Mouse (Mus musculus) G1E-ER4 (cell line): ENCODE data around the gene Gfra4. TPM values are rescaled to one million over a fixed set of nuclear protein-coding genes. Genes with fewer than 3 reads are reported as not detected.

Source experiments
- GATA1 ChIP-seq: IDR thresholded peaks from one replicate; pipeline ENCODE4 v1.8.0; 2012; ENCODE audit warnings: low read length, inconsistent platforms
- polyA plus RNA-seq: library from polyadenylated mRNA; stranded (reverse); fragments of >175 nt; gene quantifications from 2 replicates; pipeline ENCODE4 v1.2.3, GENCODE M21; 2012

The Gfra4 gene
- polyA plus RNA-seq: not detected in 2 replicates

DNA sequence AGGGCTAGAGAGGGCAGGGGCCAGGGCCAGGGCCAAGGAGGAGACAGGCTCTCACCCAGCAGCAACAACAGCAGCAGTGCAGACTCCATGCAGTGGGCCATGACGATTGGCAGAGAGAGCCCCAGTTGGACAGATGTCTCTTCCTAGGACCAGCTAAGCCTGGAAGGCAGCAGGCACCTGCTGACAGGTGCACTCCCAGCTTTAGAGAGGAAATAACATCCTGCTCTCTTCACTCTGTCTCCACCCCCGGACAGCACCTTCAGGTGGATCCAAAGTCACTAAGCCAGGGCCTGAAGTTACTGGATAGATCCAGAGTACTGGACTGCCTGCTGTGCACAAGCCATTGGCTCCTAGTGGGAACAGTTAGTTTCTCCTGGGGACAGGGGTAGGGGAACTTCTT, at the start of gene Gfra4:
TSS of gene Gfra4 (minus strand) at position 101 of the 400 bp plus-strand sequence.
- no peak for TF ChIP-seq GATA1

DNA sequence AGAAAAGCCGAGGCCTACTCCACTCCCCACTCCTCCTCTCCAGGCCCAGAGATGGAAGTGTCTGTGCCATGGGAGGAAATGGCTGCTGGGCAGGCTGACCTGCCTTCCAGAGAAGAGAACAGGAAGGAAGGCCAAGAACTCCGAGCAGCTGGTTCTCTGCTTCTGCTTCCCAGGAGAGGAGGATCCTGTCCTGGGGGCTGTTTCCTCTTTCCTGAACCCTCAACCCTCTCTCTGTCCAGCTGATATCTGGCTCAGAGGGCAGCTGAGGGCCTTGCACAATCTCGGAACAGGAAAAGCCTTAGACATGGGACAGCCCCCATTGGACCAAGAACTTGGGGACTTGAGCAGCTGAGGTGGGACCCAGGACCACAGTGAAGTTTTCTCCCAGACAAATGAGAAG, 48.0 kb upstream of the Gfra4 start:
- no peak for TF ChIP-seq GATA1

DNA sequence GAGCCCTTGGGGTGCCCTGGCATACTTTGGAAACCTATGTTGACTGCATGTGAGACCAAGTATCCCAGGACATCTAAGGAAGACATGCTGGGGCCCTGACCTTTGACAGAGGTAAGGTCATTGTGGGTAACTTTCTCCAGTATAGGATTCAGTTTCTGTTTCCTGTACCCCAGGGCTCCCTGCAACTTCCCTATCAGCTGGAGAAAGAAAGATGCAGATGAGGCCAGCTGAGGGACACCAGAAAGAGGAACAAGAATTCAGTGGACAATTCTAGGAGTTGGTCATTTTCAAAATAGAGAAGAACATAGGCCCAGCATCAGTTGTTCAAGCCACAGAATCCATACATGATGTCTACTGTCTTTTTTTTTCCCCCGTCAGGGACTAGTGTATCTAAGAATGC, 46.7 kb upstream of the Gfra4 start:
- no peak for TF ChIP-seq GATA1

DNA sequence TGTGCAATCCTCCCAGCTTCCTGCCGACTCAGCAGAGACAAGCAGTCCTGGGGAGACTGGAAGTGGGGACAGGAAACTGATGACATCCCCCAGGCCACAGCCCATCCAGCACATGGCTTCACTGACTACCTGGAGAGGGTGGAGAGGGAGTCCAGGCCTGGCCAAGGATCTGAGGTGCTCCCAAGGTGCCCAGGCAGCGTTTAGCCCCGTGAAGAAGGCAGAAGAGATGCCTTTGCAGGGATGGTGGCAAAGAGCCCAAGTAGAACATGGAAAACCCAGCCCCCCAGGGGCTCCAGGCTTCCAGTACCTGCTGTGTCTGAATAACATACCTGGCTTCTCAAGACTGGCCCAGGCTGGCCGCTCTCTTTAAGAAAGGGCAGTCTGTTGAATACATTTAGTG, 45.7 kb upstream of the Gfra4 start:
- TF ChIP-seq GATA1: no peak

DNA sequence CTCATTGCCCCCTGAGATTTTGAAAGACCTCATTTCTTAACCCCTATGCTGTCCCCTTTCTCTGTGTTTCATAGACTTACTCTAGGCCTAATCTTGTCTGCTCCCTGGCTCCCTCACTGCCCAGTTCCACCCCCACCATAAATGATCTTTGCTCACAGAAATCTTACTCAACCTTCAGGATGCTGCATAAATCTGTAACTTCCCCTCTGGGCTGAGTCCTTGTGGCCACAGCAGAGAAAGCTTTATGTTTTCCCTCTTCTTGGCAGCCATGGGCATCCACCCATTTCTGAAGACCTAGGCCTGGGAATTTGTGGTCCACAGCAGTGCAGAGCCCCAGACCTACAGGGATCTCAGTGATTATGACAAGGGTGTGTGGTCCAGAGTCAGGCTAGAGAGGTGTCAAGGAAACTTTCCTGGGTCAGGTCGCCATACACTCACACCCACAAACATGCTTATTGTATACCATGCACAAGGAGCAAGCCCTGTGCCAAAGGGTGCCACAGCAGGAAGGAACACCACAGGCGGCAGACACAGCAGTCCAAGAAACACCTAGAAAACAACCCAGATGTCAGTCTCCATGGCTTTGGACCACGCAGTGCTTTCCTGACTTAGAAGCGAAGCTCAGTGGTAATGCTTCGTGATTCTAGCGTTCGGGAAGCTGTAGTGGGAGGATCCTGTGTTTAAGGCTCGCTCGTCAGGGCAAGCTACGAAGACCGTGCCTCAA, 43.9 kb upstream of the Gfra4 start, which contains the start of gene Siglec1:
TSS of gene Siglec1 (minus strand) at position 99 of the 724 bp plus-strand sequence.
- TF ChIP-seq GATA1: no peak

DNA sequence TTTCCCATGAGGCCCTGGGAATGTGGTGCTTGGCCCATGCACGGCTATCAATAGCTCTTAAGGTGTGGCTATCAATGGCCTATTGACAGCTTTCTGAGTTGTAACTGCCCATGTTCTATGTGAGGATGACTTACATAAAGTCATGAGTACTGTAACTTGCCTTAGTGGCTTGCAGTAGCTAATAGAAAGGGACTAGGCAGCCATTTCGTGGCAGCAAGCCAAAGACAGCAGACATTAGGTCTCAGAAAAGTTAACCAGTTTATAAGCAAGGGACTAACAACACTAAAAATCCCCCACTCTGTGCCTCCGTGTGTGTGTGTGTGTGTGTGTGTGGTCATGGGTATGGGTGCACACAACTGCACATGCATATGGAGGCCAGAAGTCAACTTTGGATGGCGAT, 41.3 kb upstream of the Gfra4 start:
- TF ChIP-seq GATA1: no peak

DNA sequence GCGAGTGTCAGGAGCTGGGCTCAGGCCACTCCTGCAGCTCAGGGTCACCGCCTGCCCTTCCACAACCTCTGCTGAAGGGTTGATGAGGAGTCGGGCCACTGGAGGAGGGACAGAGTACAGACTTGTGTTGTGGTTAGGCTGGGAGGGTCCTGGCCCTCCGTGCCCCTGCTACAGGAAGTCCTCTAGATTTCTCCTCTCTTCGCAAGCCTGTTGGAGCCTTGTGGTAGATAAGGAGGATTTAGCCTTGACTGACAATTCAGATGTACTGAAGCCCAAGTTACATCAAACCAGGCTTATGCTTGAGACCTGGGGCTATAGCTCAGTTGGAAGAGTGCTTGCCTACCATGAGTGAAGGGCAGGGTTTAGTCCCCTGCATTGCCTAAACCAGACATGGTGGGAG, 37.6 kb upstream of the Gfra4 start:
- TF ChIP-seq GATA1: no peak

DNA sequence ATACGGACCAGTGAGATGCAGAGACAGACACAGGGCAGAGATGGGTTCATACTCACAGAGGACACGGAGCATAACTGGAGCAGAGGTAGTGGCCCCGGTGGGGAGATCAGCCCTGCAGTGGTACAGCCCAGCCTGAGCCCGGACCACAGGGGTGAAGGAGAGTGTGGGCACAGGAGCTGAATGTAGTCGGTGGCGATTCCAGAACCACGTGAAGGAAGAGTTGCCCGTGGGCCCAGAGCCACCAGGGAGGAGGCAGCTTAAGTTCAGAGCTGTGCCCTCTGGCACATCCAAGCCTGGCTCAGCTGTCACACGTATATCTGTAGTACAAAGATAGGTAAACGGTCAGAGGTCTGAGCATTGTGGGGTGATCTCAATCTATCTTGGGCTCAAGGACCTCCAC, 29.6 kb upstream of the Gfra4 start:
- TF ChIP-seq GATA1: no peak

DNA sequence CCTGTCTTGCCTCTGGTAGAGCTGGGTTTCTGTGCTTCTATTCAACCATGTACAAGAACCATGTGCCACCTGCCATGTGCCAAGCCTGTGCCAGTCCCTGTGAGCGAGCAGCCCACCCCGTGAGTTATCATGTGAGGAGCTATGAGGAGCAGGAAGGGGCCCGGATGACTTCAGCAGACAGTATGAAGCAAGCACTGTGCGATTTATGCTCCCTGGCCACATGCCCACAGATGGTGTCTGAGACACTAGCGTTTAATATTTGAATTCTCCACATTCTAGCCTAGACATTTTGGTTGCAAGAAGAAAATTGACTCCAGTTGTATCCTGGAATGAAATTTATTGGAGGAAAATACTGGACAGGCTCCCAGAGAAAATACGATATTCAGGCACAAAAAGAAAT, 24.6 kb upstream of the Gfra4 start:
- no peak for TF ChIP-seq GATA1

DNA sequence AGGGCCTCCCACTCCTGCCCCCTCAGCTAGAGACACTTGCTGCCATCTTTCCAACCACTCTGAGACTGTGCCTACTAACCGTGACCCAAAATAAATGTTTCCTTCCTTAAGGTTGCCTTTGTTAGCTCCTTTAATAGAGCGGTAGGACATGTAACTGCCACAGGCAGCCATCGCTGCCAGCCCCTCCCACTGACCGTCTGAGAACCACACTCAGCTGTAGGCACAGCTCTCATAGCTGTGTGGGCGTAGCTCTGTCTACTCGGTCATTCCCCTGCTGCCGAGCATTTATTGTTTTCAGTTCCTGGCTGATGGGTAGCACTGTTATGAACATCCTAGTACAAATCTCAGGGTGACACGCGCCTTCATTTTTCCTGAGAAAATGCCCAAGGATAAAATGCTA, 23.5 kb upstream of the Gfra4 start:
- TF ChIP-seq GATA1: no peak

DNA sequence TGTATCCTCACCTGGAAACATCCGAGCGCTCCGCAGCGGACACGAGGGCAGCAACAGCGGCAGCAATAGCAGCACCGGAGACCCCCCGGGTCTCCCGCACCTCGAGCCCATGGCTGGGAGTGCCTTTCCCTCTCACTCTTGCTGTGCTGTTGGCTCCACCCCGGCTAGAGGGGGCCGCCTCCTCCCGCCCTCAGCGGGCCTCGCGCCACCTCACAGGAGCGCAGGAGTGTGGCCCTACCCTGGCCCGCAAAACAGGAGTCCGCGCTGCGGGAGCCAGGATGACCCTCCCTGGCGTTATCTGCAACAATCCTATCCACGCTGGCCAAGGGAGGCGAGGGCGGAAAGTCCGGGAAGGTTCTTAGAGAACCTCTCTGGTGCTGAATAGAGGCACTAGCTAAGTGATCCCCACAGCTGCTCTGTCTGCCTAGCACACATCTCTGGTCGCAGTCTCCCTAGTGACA, 20.5 kb upstream of the Gfra4 start, which contains the start of gene Adam33:
TSS of gene Adam33 (minus strand) at position 411 of the 461 bp plus-strand sequence.
- no peak for TF ChIP-seq GATA1

DNA sequence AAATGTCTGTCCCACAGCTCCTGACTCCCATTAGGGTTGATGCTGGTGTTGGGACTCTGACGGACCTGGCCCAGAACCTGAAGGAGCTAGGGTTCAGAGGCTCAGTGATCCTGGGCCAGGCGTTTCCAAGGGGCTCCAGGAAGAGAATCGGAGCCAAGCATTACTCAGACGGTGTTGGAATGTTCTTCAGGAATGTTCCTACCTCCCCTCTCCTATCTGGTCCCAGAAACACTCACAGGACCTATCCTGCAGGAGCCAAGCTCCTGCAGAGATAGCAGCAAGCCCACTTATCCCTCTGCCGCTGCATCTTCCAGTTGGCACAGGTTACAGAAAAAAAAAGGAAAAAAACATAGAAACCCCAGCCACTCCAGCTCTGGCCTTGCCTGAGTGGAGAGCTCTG, 18.7 kb upstream of the Gfra4 start:
- no peak for TF ChIP-seq GATA1

DNA sequence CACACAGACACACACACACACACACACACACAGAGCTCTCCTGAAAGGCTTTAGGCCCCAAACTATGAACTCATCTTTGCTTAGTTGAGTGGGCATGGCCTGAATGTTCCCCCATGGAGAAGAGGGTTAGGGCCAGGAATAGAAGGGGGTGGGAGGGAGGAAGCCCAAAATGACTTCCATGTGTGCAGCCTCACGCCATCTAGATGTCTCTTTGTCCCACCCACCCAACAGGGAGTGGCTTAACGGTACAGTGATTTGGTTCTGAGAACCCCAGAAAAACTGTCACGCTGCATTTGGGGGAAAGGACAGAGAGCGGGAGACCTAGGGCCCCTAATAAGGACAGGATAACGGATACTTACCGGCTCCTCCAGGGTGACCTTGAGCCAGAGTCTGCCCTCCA, 17.9 kb upstream of the Gfra4 start:
- TF ChIP-seq GATA1: no peak

DNA sequence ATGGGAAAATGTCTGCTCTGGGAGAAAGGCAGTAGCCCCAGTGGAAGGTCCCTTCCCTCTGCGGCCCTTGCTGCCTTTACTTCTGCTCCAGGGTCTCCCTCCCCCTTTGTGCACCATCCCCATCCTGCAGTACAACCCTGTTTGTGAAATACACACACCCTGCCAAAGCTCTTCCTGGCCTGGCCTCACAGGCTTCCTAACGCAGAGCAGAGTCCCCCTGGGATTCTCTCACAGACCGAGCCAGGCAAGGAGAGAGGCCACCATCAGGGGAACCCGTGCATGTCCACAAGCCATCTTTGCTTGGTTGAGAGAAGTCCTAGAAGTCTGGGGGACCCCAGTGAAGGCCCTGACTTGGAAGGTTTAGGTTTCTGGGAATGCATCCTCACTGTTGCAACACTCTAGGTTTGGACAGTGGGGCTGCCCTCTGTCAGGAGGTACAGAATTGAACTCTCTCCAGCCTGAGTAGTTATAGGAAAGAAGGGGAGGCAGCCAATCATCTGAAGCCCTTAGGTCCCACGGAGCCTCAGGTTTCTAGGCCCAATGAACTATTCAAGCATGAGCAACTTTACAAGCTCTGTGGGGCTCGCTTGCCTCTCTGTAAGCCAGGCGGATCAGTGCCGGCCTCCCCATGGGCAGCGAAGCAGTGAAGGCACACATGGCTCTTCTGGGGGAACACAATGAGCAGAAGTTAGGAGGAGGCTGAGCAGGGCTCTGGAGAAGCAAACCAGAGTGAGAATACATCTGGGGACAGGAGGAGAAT, 17.1 kb upstream of the Gfra4 start:
- TF ChIP-seq GATA1: no peak

DNA sequence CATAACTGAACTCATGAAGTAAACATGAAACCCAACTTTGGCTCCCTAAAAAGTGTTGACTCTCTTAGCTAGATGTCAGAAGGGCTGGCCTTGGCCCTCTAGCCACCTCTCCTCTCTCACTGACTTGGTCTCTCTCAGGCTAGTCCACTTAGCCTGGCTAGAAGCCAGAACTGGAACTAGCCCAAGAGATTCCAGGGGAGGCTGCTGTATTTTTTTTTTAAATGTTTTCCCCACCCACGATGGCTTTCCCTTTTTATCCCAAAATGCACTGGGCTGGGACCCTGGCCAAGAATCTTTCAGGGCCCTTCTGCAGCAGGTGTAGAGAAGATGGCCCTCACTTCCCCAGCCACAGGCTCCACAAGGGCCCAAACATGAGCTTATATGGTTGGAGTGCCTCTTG, 16.5 kb upstream of the Gfra4 start:
- no peak for TF ChIP-seq GATA1

DNA sequence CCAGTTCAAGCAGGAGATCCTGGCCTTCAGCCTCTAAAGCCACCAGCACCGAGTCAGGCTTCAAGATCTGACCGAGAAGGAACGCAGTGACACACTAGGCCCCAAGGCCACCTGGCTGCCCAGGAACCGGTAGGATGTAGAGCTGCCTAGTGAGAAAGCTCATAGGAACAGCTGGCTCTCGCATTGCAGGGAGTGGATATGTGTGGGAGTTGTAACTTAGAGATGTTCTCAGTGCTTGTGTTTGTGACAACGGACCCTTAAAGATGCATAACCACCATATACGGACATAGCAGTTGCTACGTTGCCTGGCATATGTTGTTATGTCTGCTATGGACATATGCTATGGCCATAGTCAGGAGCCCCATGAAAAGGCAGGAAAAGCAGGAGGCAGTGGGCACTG, 15.8 kb upstream of the Gfra4 start:
- TF ChIP-seq GATA1: no peak

DNA sequence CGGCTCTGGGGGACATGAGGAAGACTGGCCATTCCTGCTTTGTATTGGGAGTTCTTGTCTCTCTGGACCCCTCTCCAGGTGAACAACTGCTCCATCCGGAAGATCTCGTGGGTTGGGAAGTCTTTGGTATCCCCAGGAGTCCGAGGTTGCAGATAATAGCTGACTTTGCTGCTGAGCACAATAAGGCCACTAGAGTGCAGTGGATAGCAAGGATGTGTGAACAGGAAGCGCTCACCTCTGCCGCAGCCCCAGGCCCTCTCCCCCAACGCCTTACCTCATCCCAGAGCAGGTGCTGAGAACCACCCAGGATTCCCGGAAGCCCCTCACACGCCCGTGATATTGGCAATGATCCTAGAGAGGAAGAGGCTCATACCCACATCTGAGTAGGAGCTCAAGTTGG, 13.3 kb upstream of the Gfra4 start:
- no peak for TF ChIP-seq GATA1

DNA sequence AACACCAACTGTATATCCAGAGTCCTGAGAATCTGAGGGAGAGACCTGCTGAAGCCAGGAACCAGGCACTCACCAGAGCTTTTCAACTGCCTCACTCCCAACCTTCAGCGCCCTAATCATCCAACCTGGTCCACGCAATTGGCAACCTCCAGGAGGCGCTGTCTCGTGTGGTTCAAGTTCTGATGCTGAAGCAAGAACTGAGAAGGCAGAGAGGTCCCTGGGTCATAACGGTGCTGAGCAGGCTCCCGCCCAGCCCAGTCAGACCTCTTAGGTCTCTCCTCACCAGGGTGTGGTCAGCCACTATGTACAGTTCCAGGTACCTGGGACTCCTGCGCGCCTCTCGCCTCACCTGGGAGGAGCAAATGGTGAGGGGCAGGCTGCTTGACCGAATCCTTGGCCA, 12.7 kb upstream of the Gfra4 start:
- TF ChIP-seq GATA1: no peak
